Comparison of ENCODE assay signal across 15 mouse cellular contexts in the genomic region with DNA sequence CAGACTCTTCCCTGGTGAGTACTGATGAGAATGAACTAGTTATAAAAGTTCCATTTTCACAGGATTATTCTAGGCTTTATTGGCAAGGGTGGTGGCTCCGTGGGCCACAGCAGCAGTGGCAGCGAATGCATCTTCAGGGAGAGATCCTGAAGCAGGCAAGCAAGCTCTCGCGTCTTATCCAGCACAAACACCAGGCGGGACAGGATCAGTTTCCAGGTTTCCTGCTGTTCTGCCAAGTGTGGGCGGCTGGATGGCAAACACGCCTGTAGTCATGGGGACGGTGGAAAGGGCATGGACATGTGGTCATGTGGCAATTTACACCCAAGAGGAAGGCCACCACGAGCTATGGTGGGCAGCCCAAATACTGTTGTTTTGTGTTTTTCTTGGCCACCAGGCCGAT. TPM values are rescaled to one million over a fixed set of nuclear protein-coding genes. Genes with fewer than 3 reads are reported as not detected.
DNase-seq lines count a peak whose midpoint lies in the region; TF ChIP-seq lines count a peak whose summit lies in the region.
"Had no signal": no experiment of that assay in that cellular context is flagged by ENCODE, and none has a peak within 500 bp of the region (broad histone marks: within the 10 kb centered on the region; RNA-seq: fewer than 3 reads in every experiment).

No protein-coding gene starts in this region.

- peak; percentile 13 for DNase-seq in gastrocnemius, adult 18-20 months (ENCODE audit: low spot score)
- no peak for DNase-seq in gastrocnemius, postnatal 36 days
- peak in 1 of 2 experiments; percentile 28 for DNase-seq in left cerebral cortex, adult 2 months (ENCODE audit: extremely low spot score in 1 of 2, low spot score in 2 of 2)
- DNase-seq in left cerebral cortex, adult 11 months (ENCODE audit: low spot score), result no peak
- DNase-seq in ZHBTc4 (ENCODE audit: low read depth, low spot score), result peak; percentile 28
- peak; percentile 7 for DNase-seq in skeletal muscle tissue, adult 2 months (ENCODE audit: low read depth, low spot score)
- no peak for DNase-seq in embryo, embryonic 10.5 days (ENCODE audit: low spot score)
- DNase-seq: cerebellum, adult 11 months; kidney, postnatal 25 days; lung, embryonic 14.5 days; thymus, postnatal 25 days had no signal

- intact Hi-C loops in gastrocnemius, postnatal 36 days (cut with DNase I), result no loop called here
- intact Hi-C loops in left cerebral cortex, adult 2 months (cut with DNase I), result no loop called here

- peak overlapping the region; percentile 36; the same call in 1 of the 2 replicates for H3K27ac ChIP-seq in left cerebral cortex, adult 2 months
- H3K27ac ChIP-seq: hindbrain, embryonic 13.5 days; limb, embryonic 15.5 days; stomach, embryonic 15.5 days had no signal

- H3K4me3 ChIP-seq in left cerebral cortex, adult 2 months, result no peak overlapping the region
- H3K4me3 ChIP-seq: hindbrain, embryonic 13.5 days; limb, embryonic 15.5 days; megakaryocyte, embryonic 14.5 days; stomach, embryonic 15.5 days had no signal

- TF ChIP-seq CTCF in left cerebral cortex, adult 2 months (IDR thresholded peaks at IDR 0.05), result no peak

RNA-seq across cellular contexts. Expression of a gene that starts 3.7 kb away (rescaled TPM):
- total RNA-seq in gastrocnemius, adult 18-20 months (2021), result under 1 TPM; 0.02 to 0.09 TPM
- total RNA-seq in gastrocnemius, postnatal 36 days (2021), result under 1 TPM; 0.28 to 0.42 TPM
- total RNA-seq in left cerebral cortex, adult 2 months (2021), result under 1 TPM; 0.14 to 0.23 TPM

RNA-seq across cellular contexts. Expression of a gene that starts 47.4 kb away (rescaled TPM):
- 10 to 100 TPM; 20.0 to 20.7 TPM for total RNA-seq in gastrocnemius, adult 18-20 months (2021)
- total RNA-seq in gastrocnemius, postnatal 36 days (2021), result 10 to 100 TPM; 13.2 to 16.5 TPM
- total RNA-seq in left cerebral cortex, adult 2 months (2021), result 10 to 100 TPM in 1 of 2 experiments, 1 to 10 TPM in 1; 8.9 to 11.7 TPM

Comparison
In these comparisons a context has a peak if more than half of its experiments do, and no peak if none do; other contexts are left out.
1. DNase-seq: peak in gastrocnemius, adult 18-20 months (single experiment), ZHBTc4 (single experiment) and skeletal muscle tissue, adult 2 months (single experiment); none in gastrocnemius, postnatal 36 days (0 of 2), left cerebral cortex, adult 11 months (single experiment) and embryo, embryonic 10.5 days (single experiment).